Mouse (Mus musculus) forebrain, embryonic 14.5 days (tissue): Measurements from ENCODE around the gene Kbtbd13. TPM values are rescaled to one million over a fixed set of nuclear protein-coding genes. Genes with fewer than 3 reads are reported as not detected.

Source experiments
- ATAC-seq: fragments of 200-750 bp; cut with Nextera tagmentation; 2 replicates; pipeline ENCODE4 v1.8.0; 2017; ENCODE audit warnings: mild to moderate bottlenecking, moderate library complexity
- DNase-seq: peaks from one replicate; pipeline ENCODE4 v3.0.0-alpha.2; 2015; ENCODE audit warnings: low spot score
- H3K27ac ChIP-seq: fragments of 300-500 bp; sonication (generic); 2 replicates; pipeline ENCODE4 v1.5.1; 2014; ENCODE audit warnings: low read depth, mild to moderate bottlenecking, control low read depth, low read length, moderate library complexity
- H3K27me3 ChIP-seq: fragments of 300-500 bp; sonication (generic); replicated peaks from 2 replicates; pipeline ENCODE4 v1.6.1; 2014; ENCODE audit warnings: low read length, control low read depth, mixed read lengths; ENCODE audit not compliant: control insufficient read depth, insufficient read depth
- H3K36me3 ChIP-seq: fragments of 300-500 bp; sonication (generic); 2 replicates; pipeline ENCODE4 v1.6.1; 2014; ENCODE audit warnings: low read length, control low read depth; ENCODE audit not compliant: control insufficient read depth, insufficient read depth
- H3K4me1 ChIP-seq: fragments of 300-500 bp; sonication (generic); 2 replicates; pipeline ENCODE4 v1.6.1; 2014; ENCODE audit warnings: antibody characterized with exemption, low read length, control low read depth; ENCODE audit not compliant: control insufficient read depth, insufficient read depth
- H3K4me2 ChIP-seq: fragments of 300-500 bp; sonication (generic); 2 replicates; pipeline ENCODE4 v1.6.1; 2014; ENCODE audit warnings: mild to moderate bottlenecking, control low read depth, low read length
- H3K4me3 ChIP-seq: fragments of 300-500 bp; sonication (generic); 2 replicates; pipeline ENCODE4 v1.5.1; 2014; ENCODE audit warnings: low read depth, low read length, control low read depth
- H3K9ac ChIP-seq: fragments of 300-500 bp; sonication (generic); 2 replicates; pipeline ENCODE4 v1.6.1; 2014; ENCODE audit warnings: mild to moderate bottlenecking, low read length, control low read depth, moderate library complexity
- H3K9me3 ChIP-seq: fragments of 300-500 bp; sonication (generic); replicated peaks from 2 replicates; pipeline ENCODE4 v1.6.1; 2016; ENCODE audit warnings: low read length, control low read depth, mixed read lengths; ENCODE audit not compliant: control insufficient read depth
- WGBS: fragments of 180-500 bp; shearing (Covaris S2); extraction: QIAGEN DNeasy Blood & Tissue Kit; methylation state at CpG from one replicate; pipeline ENCODE4 v1.1.7; 2014; 5-methylcytosine and 5-hydroxymethylcytosine counted together
- polyA plus RNA-seq: library from polyadenylated mRNA; unstranded; fragments of >200 nt; fragmentation: Nextera tagmentation; extraction: Ambion mirVana; gene quantifications from 2 replicates; pipeline ENCODE4 v1.2.1, GENCODE M21; 2014

The Kbtbd13 gene
- polyA plus RNA-seq, 1 experiment from 2014 or later = 0.20 TPM

GRCm38 (mm10) chr9:65371756-65372155 is 19.7 kb downstream of the Kbtbd13 start:
- ATAC-seq = no peak
- Histone ChIP-seq H3K4me1 (no peaks in the 10 kb centered on the region), H3K9me3 (no peaks in the 10 kb centered on the region), H3K4me2 (no peak overlapping the region), H3K36me3 (0 out of 2 replicates have a peak, but pooled peaks cover 10% of the 10 kb centered on the region), H3K27me3 (no peaks in the 10 kb centered on the region), H3K4me3 (no peak overlapping the region), H3K9ac (no peak overlapping the region), H3K27ac (no peak overlapping the region)
- WGBS = 85% methylated on average over 24 of the region's 24 CpGs
- DNase-seq = no peak

- WGBS = 91% methylated on average over 7 of the region's 7 CpGs
- no peak overlapping the region for H3K27ac ChIP-seq
- DNase-seq = no peak
- H3K9ac ChIP-seq = no peak overlapping the region
- no peaks in the 10 kb centered on the region for H3K9me3 ChIP-seq
- no peak overlapping the region for H3K4me3 ChIP-seq
- no peak for ATAC-seq
- H3K36me3 ChIP-seq = peaks cover 30% of the 10 kb centered on the region
- H3K27me3 ChIP-seq = no peaks in the 10 kb centered on the region
- no peak overlapping the region for H3K4me2 ChIP-seq
- H3K4me1 ChIP-seq = no peaks in the 10 kb centered on the region
Observed at GRCm38 (mm10) chr9:65365721-65366120, 25.7 kb downstream of the Kbtbd13 start.

GRCm38 (mm10) chr9:65363684-65364083 is 27.8 kb downstream of the Kbtbd13 start:
- DNase-seq = no peak
- H3K36me3 ChIP-seq = peaks cover 49% of the 10 kb centered on the region
- WGBS = 76% methylated on average over 9 of the region's 9 CpGs

GRCm38 (mm10) chr9:65360641-65361448 is 30.6 kb downstream of the Kbtbd13 start, which contains the start of gene Ubap1l:
Gene Ubap1l (plus strand): TSS chr9:65361041.
- Histone ChIP-seq H3K27ac (no peak within 1 kb of the TSS), H3K9me3 (no peaks in the 10 kb centered on the region), H3K36me3 (peaks cover 76% of the 10 kb centered on the region), H3K4me3 (no peak within 1 kb of the TSS), H3K4me1 (no peaks in the 10 kb centered on the region), H3K27me3 (no peaks in the 10 kb centered on the region), H3K9ac (no peak within 1 kb of the TSS), H3K4me2 (no peak within 1 kb of the TSS)
- no peak for DNase-seq
- ATAC-seq = no peak
- 93% methylated on average over 16 of the region's 16 CpGs for WGBS

More at GRCm38 (mm10) chr9:65363684-65364083, 27.8 kb downstream of the Kbtbd13 start:
- no peak overlapping the region for H3K27ac ChIP-seq
- H3K9ac ChIP-seq = no peak overlapping the region
- H3K4me1 ChIP-seq = no peaks in the 10 kb centered on the region
- no peaks in the 10 kb centered on the region for H3K9me3 ChIP-seq
- ATAC-seq = no peak
- no peak overlapping the region for H3K4me3 ChIP-seq
- no peaks in the 10 kb centered on the region for H3K27me3 ChIP-seq
- H3K4me2 ChIP-seq = no peak overlapping the region

GRCm38 (mm10) chr9:65358956-65359480 is 32.4 kb downstream of the Kbtbd13 start:
- no peaks in the 10 kb centered on the region for H3K9me3 ChIP-seq
- no peak for ATAC-seq
- H3K36me3 ChIP-seq = peaks cover 82% of the 10 kb centered on the region
- no peak for DNase-seq
- no peak overlapping the region for H3K27ac ChIP-seq
- H3K27me3 ChIP-seq = no peaks in the 10 kb centered on the region
- 95% methylated on average over 1 of the region's 1 CpGs for WGBS
- no peaks in the 10 kb centered on the region for H3K4me1 ChIP-seq
- H3K4me3 ChIP-seq = no peak overlapping the region
- no peak overlapping the region for H3K4me2 ChIP-seq
- no peak overlapping the region for H3K9ac ChIP-seq

GRCm38 (mm10) chr9:65356971-65357370 is 34.5 kb downstream of the Kbtbd13 start:
- Histone ChIP-seq H3K36me3 (peaks cover 73% of the 10 kb centered on the region), H3K4me2 (no peak overlapping the region), H3K4me1 (no peaks in the 10 kb centered on the region), H3K27me3 (no peaks in the 10 kb centered on the region), H3K9me3 (no peaks in the 10 kb centered on the region), H3K4me3 (no peak overlapping the region), H3K27ac (no peak overlapping the region), H3K9ac (no peak overlapping the region)
- WGBS = 92% methylated on average over 2 of the region's 2 CpGs
- ATAC-seq (no peak), DNase-seq (no peak)

GRCm38 (mm10) chr9:65356561-65356960 is 34.9 kb downstream of the Kbtbd13 start:
- WGBS = 85% methylated on average over 7 of the region's 7 CpGs
- no peaks in the 10 kb centered on the region for H3K9me3 ChIP-seq
- H3K27ac ChIP-seq = no peak overlapping the region
- H3K9ac ChIP-seq = no peak overlapping the region
- no peak overlapping the region for H3K4me3 ChIP-seq
- DNase-seq = no peak
- ATAC-seq = no peak
- no peak overlapping the region for H3K4me2 ChIP-seq
- no peaks in the 10 kb centered on the region for H3K27me3 ChIP-seq
- H3K4me1 ChIP-seq = no peaks in the 10 kb centered on the region
- H3K36me3 ChIP-seq = peaks cover 69% of the 10 kb centered on the region

GRCm38 (mm10) chr9:65353251-65353650 is 38.2 kb downstream of the Kbtbd13 start:
- DNase-seq (no peak), ATAC-seq (no peak)
- Histone ChIP-seq H3K9ac (no peak overlapping the region), H3K9me3 (no peaks in the 10 kb centered on the region), H3K4me2 (no peak overlapping the region), H3K27ac (no peak overlapping the region), H3K27me3 (no peaks in the 10 kb centered on the region), H3K4me3 (no peak overlapping the region), H3K4me1 (0 out of 2 replicates have a peak, but pooled peaks cover 1% of the 10 kb centered on the region), H3K36me3 (peaks cover 38% of the 10 kb centered on the region)
- WGBS = 92% methylated on average over 5 of the region's 5 CpGs
